Mouse (Mus musculus) midbrain, embryonic 16.5 days (tissue): Measurements from ENCODE around the gene Acox2. TPM values are rescaled to one million over a fixed set of nuclear protein-coding genes. Genes with fewer than 3 reads are reported as not detected.
"Not testable (repeated sequence)": the region's sequence is repeated elsewhere in the genome, so short reads cannot be mapped to it uniquely, and the experiment has no call there.

Experiments used
- ATAC-seq: fragments of 200-750 bp; cut with Nextera tagmentation; 2 replicates; pipeline ENCODE4 v1.8.0; 2017; ENCODE audit warnings: moderate TSS enrichment
- H3K27ac ChIP-seq: fragments of 300-500 bp; sonication (generic); 2 replicates; pipeline ENCODE4 v1.5.1; 2014; ENCODE audit warnings: mild to moderate bottlenecking, low read length, mixed read lengths
- H3K27me3 ChIP-seq: fragments of 300-500 bp; sonication (generic); 2 replicates; pipeline ENCODE4 v1.6.1; 2014; ENCODE audit warnings: low read depth, low read length, mixed read lengths; ENCODE audit not compliant: control insufficient read depth, insufficient read depth
- H3K36me3 ChIP-seq: fragments of 300-500 bp; sonication (generic); 2 replicates; pipeline ENCODE4 v1.6.1; 2014; ENCODE audit warnings: mild to moderate bottlenecking, low read length, moderate library complexity, mixed read lengths; ENCODE audit not compliant: control insufficient read depth, insufficient read depth
- H3K4me1 ChIP-seq: fragments of 300-500 bp; sonication (generic); 2 replicates; pipeline ENCODE4 v1.6.1; 2014; ENCODE audit warnings: mild to moderate bottlenecking, low read length, mixed read lengths; ENCODE audit not compliant: control insufficient read depth, insufficient read depth
- H3K4me2 ChIP-seq: fragments of 300-500 bp; sonication (generic); 2 replicates; pipeline ENCODE4 v1.6.1; 2014; ENCODE audit warnings: mild to moderate bottlenecking, low read length, mixed read lengths
- H3K4me3 ChIP-seq: fragments of 300-500 bp; sonication (generic); 2 replicates; pipeline ENCODE4 v1.5.1; 2014; ENCODE audit warnings: low read depth, mild to moderate bottlenecking, low read length, moderate library complexity, mixed read lengths
- H3K9ac ChIP-seq: fragments of 300-500 bp; sonication (generic); 2 replicates; pipeline ENCODE4 v1.6.1; 2014; ENCODE audit warnings: low read depth, low read length, mixed read lengths
- H3K9me3 ChIP-seq: fragments of 300-500 bp; sonication (generic); replicated peaks from 2 replicates; pipeline ENCODE4 v1.6.1; 2014; ENCODE audit warnings: mild to moderate bottlenecking, low read length, mixed read lengths; ENCODE audit not compliant: control insufficient read depth, poor library complexity, severe bottlenecking
- WGBS: fragments of 180-500 bp; shearing (Covaris S2); extraction: QIAGEN DNeasy Blood & Tissue Kit; methylation state at CpG from one replicate; pipeline ENCODE4 v1.1.7; 2014; 5-methylcytosine and 5-hydroxymethylcytosine counted together
- polyA plus RNA-seq: library from polyadenylated mRNA; unstranded; fragments of >200 nt; fragmentation: Nextera tagmentation; extraction: Ambion mirVana; gene quantifications from 2 replicates; pipeline ENCODE4 v1.2.1, GENCODE M21; 2015

Acox2 gene
- polyA plus RNA-seq, 1 experiment from 2014 or later: not detected

DNA sequence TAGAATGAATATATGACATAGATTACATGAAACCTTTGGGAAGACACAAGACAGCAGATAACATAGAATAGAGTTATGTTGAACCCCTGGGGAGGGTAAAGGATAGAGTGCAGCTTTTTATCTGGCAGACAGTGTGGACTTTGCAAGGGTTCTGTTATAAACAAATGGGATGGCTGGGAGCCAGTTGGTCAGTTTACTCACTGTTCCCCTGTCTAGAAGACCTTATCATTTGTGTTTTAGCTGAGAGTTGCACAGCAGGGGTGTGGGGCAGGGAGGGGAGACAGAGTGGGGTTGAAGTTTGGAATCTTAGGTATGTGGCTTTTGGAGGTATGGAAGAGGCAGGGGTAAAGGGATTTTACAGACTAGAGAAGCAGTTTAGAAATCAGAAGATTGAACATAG lies 24.6 kb upstream of the Acox2 start:
- Histone ChIP-seq H3K36me3 (no peaks in the 10 kb centered on the region), H3K4me2 (no peak overlapping the region), H3K27me3 (no peaks in the 10 kb centered on the region), H3K9me3 (no peaks in the 10 kb centered on the region), H3K4me3 (no peak overlapping the region), H3K4me1 (no peaks in the 10 kb centered on the region), H3K27ac (no peak overlapping the region), H3K9ac (no peak overlapping the region)
- no peak for ATAC-seq

DNA sequence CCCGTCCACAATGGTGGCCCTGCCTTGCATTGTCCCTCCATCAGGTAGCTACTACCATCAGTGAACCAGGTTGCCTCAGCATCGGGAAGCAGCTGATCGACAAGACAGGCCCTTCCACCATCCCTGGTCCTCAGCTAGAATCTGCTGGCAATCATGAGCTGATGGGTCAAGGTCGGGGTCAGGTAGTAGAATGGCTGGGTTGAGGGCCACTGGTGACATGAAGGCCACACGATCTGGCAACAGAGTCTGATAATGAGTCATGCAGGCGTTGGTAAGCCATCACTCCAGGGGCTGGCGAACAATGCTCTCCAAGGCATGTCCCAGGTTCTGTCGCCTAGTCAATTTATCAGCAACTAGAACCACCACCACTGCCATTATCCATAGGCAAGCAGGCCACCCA lies 12.1 kb upstream of the Acox2 start:
- H3K27ac ChIP-seq, H3K4me3 ChIP-seq, H3K4me1 ChIP-seq, H3K27me3 ChIP-seq, H3K9ac ChIP-seq, ATAC-seq, H3K9me3 ChIP-seq, H3K36me3 ChIP-seq, H3K4me2 ChIP-seq: not testable (repeated sequence)
- 88% methylated on average over 8 of the region's 8 CpGs for WGBS

DNA sequence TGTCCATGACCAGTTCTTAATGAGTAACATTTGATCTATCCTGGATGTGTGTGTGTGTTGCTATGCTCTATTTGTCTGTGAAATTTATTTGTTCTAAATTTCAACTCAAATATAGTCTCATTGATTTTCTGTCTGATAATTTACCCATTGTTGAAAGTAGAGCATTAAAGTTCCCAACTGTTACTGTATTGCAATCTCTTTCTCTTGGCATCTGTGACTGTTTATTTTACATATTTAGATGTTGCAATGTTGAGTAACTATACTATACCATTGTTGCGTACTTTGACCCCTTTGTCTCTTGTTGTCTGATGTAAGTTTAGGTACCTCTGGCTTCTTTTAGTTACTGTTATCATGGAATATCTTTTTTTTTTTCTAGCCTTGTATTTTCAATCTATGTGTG lies 5.2 kb upstream of the Acox2 start:
- Histone ChIP-seq H3K4me2 (no peak overlapping the region), H3K27me3 (no peaks in the 10 kb centered on the region), H3K9ac (no peak overlapping the region), H3K27ac (no peak overlapping the region), H3K36me3 (no peaks in the 10 kb centered on the region), H3K4me3 (no peak overlapping the region), H3K4me1 (no peaks in the 10 kb centered on the region), H3K9me3 (no peaks in the 10 kb centered on the region)
- ATAC-seq: no peak
- 98% methylated on average over 1 of the region's 1 CpGs for WGBS

DNA sequence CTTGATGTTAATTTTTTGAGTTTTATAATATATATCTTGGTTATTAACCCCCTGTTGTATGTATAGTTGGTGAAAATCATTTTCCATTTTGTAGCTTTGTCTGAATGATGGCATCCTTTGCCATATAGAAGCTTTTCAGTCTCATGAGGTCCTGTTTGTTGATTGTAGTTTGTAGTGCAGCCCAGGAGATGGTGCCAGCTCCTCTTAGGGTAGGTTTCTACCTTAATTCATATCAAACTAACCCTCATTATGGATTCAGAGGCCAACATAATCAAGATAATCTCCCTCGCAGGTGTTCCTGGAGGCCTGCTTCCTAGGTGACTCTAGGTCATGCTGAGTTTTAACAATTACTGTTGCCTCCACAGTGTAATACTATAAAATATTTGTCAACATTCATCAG lies 3.1 kb upstream of the Acox2 start:
- no peaks in the 10 kb centered on the region for H3K36me3 ChIP-seq
- ATAC-seq: no peak
- WGBS: 68% methylated on average over 1 of the region's 1 CpGs
- H3K4me2 ChIP-seq: no peak overlapping the region
- H3K27ac ChIP-seq: no peak overlapping the region
- H3K27me3 ChIP-seq: no peaks in the 10 kb centered on the region
- no peak overlapping the region for H3K4me3 ChIP-seq
- no peak overlapping the region for H3K9ac ChIP-seq
- no peaks in the 10 kb centered on the region for H3K4me1 ChIP-seq
- H3K9me3 ChIP-seq: no peaks in the 10 kb centered on the region

- no peaks in the 10 kb centered on the region for H3K9me3 ChIP-seq
- WGBS: 75% methylated on average over 5 of the region's 5 CpGs
- no peaks in the 10 kb centered on the region for H3K27me3 ChIP-seq
Observed at GRCm38 (mm10) chr14:8260214-8260613, 1.1 kb upstream of the Acox2 start.

DNA sequence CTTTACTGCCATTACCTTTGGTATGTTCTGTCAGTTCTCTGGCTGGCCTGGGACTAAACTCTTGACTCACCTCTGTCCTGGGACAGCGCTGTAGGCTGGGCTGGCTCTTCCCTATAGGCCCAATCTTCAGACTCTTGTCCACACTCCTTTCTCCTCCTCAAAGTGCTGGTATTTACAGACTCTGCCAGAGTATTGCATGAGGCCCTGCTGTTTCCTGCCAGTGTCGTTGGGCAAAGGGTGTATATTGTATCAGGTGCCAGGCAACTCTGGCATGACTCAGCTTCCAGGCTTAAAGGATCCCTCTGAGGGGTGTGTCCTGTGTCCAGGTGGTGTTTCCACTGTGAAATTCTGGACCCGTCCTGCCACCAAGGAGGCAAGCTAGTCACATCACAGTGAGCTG lies 401 bp downstream of the Acox2 start:
- H3K4me2 ChIP-seq: no peak overlapping the region
- H3K4me1 ChIP-seq: no peaks in the 10 kb centered on the region
- 82% methylated on average over 3 of the region's 3 CpGs for WGBS
- H3K36me3 ChIP-seq: no peaks in the 10 kb centered on the region
- H3K27ac ChIP-seq: no peak overlapping the region
- H3K4me3 ChIP-seq: no peak overlapping the region
- no peaks in the 10 kb centered on the region for H3K9me3 ChIP-seq
- no peak for ATAC-seq
- no peaks in the 10 kb centered on the region for H3K27me3 ChIP-seq
- no peak overlapping the region for H3K9ac ChIP-seq

More at GRCm38 (mm10) chr14:8260214-8260613, 1.1 kb upstream of the Acox2 start:
- no peaks in the 10 kb centered on the region for H3K4me1 ChIP-seq
- no peak overlapping the region for H3K27ac ChIP-seq
- H3K9ac ChIP-seq: no peak overlapping the region
- no peaks in the 10 kb centered on the region for H3K36me3 ChIP-seq
- no peak overlapping the region for H3K4me2 ChIP-seq
- ATAC-seq: no peak
- no peak overlapping the region for H3K4me3 ChIP-seq

- Histone ChIP-seq H3K36me3 (no peaks in the 10 kb centered on the region), H3K9ac (no peak overlapping the region), H3K4me1 (no peaks in the 10 kb centered on the region), H3K4me2 (no peak overlapping the region), H3K4me3 (no peak overlapping the region), H3K9me3 (no peaks in the 10 kb centered on the region), H3K27ac (no peak overlapping the region), H3K27me3 (no peaks in the 10 kb centered on the region)
- ATAC-seq: no peak
- 52% methylated on average over 3 of the region's 3 CpGs for WGBS
Observed at GRCm38 (mm10) chr14:8258335-8258627, 872 bp downstream of the Acox2 start.

DNA sequence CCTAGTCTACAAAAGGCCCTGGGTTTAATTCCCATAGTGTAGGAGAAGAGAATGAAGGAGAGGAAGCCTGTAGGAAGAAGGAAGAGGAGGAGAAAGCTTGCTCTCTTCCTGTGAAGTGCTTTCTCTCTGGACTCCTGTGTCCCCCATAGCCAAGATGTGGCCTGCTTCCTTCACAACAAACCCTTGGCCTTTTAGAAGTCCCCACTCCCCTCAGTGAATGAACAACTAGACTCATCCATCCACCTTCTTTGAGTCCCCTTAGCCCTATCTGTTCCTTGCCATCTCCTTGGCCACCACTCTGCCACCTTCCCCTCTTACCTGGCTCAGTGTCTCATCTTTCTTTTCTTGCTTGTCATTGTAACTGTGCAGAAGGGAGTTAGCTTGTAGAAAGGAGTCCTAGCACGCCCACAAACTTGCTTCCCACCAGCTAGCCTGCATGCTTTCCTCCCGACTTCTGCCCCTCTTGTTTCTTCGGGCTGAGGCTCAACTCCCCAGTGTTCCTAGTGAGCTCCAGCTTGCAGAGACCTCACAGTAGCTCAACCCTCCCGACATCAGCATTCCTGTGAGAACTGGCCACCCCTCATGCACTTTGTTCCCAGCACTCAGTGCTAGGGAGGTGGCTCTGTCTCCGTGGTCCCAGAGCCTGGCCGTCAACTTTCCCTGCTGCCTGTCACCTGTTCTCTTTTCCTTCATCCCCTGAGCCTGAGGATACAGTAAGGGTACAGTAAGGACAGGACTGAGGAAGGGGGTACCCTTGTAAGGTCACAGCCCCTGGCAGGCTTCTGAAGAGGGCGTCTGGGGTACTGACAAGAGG lies 1.4 kb downstream of the Acox2 start:
- 55% methylated on average over 7 of the region's 7 CpGs for WGBS
- Histone ChIP-seq H3K4me2 (no peak overlapping the region), H3K9me3 (no peaks in the 10 kb centered on the region), H3K9ac (no peak overlapping the region), H3K27me3 (no peaks in the 10 kb centered on the region), H3K4me3 (no peak overlapping the region), H3K27ac (no peak overlapping the region), H3K4me1 (no peaks in the 10 kb centered on the region), H3K36me3 (no peaks in the 10 kb centered on the region)
- ATAC-seq: no peak

GRCm38 (mm10) chr14:8256881-8257280 lies 2.3 kb downstream of the Acox2 start:
- no peak for ATAC-seq
- no peaks in the 10 kb centered on the region for H3K36me3 ChIP-seq

More at GRCm38 (mm10) chr14:8256881-8257280, 2.3 kb downstream of the Acox2 start:
- Histone ChIP-seq H3K9me3 (no peaks in the 10 kb centered on the region), H3K4me3 (no peak overlapping the region), H3K9ac (no peak overlapping the region), H3K27ac (no peak overlapping the region), H3K4me1 (no peaks in the 10 kb centered on the region), H3K27me3 (no peaks in the 10 kb centered on the region), H3K4me2 (no peak overlapping the region)
- WGBS: 81% methylated on average over 5 of the region's 5 CpGs
